Mouse (Mus musculus) layer of hippocampus, adult 11-12 months (tissue): Measurements from ENCODE around the gene Hck.

Experiments used
- DNase-seq: peaks from one replicate; pipeline ENCODE4 v3.0.0; 2022; ENCODE audit warnings: low spot score

Gene Hck

GRCm38 (mm10) chr2:153151926-153152665 is 43.8 kb downstream of the Hck start:
- DNase-seq = no peak

GRCm38 (mm10) chr2:153153033-153153450 is 44.8 kb downstream of the Hck start:
- DNase-seq = no peak

DNA sequence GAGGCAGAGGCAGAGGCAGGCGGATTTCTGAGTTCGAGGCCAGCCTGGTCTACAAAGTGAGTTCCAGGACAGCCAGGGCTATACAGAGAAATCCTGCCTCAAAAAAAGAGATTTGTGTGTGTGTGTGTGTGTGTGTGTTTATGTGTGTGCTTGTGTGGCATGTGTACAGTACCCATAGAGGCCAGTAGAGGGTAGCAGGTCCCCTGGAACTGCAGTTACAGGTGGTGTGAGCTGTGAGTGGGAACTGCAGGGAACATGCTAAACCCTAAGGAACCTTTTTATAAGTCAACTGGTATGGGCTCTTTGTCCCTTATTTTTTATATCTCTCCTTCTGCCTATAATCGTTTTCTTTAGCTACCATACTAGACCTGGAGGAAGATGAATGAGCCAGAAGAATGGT is 49.0 kb downstream of the Hck start:
- no peak for DNase-seq

DNA sequence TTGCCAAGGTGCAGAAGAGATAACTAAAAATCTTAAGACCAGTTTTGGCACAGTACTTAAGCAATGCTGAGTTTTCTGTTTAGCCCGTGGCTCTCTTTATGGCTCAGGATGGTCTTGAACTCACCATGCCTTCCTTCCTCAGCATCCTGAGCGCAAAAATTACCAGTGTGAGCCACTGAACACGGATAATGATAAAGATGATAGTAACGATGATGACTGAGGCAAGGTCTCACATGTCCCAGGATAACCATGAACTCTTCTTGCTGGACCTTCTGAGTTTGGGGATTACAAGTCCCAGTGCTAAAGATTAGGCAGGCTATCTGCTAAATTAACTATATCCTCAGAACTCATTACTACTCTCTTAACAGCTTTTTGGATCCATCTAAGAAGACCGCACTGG is 51.9 kb downstream of the Hck start:
- DNase-seq = no peak

DNA sequence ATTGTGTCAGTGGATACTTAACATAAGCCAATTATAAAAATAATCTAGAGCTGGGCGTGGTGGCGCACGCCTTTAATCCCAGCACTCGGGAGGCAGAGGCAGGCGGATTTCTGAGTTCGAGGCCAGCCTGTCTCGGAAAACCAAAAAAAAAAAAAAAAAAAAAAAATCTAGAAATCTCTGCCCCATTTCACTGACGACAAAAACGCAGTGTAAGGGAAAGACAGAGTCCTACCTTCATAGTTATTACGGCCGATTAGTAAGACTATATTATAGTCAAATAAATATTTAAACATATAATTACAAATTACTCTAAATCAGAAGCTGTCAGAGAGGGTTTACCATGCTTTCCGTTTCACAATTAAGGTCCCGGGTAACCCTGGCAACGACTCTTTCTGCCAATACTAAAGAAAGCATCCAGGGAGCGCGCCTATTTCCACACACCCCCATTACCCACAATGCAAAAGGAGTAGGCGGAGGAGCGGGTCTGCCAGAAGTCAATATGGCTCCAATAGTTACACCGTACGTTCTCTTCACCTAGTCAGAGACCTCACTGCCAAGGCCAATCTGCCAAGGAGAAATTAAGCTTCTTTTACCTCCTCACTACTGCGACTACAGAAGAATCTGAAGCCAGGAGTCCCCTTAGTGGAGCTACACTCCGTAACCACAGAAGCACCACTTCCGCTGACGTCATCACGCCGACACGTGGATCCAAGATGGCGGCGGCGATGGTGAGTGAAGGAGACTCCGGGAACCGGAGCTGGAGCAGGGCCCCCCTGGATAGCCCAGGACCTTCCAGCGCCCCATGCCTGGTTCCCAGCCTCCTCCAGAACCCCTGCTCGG is 52.8 kb downstream of the Hck start, which contains the start of gene Tm9sf4:
TSS of gene Tm9sf4 (plus strand) at position 460 of the 840 bp plus-strand sequence.
- peak; percentile 95 for DNase-seq

GRCm38 (mm10) chr2:153161684-153162080 is 53.4 kb downstream of the Hck start:
- no peak for DNase-seq

DNA sequence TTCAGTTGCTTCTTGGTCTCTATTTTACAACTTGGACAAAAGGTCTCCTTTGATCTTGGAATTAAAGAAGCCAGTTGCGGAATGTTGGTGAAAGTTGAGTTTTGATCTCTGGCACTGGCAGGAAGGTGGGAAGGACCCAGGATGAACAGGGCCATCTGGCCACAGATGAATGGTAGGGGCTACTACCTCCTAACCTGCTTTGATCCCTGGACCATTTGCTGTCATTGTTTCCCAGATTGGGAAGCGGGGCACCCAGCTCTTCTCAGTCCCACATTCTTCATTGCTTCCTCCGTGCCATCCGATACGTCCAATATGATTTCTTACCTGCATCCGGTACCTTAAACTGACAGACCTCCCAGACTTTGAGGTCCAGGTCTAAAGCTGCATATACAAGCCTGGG is 58.9 kb downstream of the Hck start:
- no peak for DNase-seq

GRCm38 (mm10) chr2:153168134-153168820 is 60.0 kb downstream of the Hck start:
- peak; percentile 12 for DNase-seq

DNA sequence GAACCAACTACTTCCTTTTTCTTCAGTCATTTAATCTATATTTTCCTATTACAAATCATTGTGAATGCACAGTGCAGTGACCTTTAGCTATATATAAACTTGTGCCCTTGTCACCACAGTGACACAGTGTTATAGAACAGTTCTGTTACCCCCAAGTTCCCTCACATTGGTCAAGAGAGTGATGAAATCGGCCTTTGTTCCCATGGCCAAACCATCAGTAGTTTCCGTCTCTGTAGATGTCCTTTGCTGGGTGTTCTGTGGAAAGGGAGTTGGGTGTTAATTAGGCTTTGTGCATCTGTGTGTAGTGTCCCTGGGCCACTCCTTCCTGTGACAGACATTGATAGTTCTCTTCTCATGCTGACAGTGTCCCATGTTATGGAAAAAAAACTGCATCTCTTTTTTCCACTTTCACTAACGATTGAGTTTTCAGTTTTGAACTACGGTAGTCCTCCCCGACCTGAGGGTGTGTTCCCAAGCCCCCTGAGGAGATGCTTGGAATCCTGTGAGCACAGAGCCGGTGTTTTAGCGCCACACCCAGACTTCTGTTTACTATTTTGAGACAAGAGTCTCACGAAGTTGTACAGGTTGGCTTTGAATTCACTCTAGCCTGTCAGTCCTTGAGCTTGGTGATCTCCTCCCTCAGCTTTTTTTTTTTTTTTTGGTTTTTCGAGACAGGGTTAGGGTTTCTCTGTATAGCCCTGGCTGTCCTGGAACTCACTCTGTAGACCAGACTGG is 62.4 kb downstream of the Hck start:
- DNase-seq = no peak

GRCm38 (mm10) chr2:153171966-153172365 is 63.7 kb downstream of the Hck start:
- DNase-seq = no peak

DNA sequence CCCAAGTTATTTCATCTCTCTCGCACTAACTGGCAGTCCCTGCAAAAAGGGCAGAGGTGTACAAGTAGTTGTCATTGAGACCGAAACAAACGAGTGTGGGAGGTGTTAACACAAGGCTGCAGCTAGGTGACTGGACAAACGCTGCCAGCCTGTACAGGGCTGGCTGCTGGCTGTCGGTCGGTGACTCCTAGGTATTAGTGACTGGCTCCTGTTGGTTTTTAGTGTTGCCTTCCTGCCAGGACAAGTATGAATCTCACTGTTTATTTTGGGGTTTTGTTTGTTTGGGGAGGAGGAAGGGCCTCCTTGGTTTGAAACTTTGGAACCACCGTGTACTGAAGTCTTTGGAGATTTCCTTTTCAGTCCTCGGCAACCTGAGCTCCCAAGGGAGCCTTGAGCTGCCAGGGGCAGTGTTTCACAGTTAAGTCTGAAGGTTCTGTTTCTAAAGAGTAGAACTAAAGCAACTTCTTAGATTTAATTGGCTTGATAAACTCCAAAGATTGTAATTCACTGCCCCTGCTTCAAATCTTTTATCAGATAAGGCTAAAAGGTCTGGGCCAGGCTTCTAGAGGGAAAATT is 67.8 kb downstream of the Hck start:
- no peak for DNase-seq

GRCm38 (mm10) chr2:153177188-153177587 is 68.9 kb downstream of the Hck start:
- DNase-seq = no peak

- no peak for DNase-seq
These were observed 71.0 kb downstream of the Hck start for GRCm38 (mm10) chr2:153179126-153179860.

DNA sequence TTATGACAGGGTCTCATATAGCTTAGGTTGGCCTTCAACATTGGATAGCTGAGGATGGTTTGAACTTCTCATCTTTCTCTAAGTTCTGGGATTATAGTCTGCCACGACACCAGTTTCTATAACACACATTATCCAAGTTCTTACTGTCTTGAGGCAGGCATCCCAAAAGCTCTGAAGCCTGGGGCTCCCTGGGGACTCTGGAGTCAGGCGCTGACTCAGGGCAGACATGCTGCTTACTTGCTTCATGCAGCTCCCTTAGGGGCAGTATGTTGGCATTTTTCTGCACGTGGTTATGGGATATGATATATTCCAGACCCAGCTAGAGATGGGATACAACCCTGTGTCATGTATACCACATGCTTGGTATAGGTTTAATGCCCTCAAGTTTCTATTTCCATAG is 71.7 kb downstream of the Hck start:
- no peak for DNase-seq

DNA sequence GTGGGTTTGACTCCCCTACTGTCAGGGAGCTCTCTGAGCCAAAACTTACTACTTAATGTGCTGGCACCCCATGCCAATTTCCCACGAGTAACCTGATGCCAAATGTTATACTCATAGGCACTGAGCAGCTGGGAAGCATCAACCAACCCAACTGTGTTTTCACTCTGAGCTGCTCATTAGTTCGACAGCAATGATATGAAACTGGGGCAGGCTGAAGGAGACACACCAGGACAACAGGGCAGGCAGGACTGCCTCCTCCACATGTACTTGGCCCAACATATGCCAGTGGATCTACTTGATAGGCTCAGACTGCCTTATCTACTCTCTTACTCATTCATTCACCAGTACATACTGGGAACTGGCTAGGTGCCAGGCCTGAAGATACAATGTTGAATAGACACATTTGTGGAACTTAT is 77.9 kb downstream of the Hck start:
- peak; percentile 77 for DNase-seq

- DNase-seq = no peak
These were observed 79.6 kb downstream of the Hck start for GRCm38 (mm10) chr2:153187848-153188247.

DNA sequence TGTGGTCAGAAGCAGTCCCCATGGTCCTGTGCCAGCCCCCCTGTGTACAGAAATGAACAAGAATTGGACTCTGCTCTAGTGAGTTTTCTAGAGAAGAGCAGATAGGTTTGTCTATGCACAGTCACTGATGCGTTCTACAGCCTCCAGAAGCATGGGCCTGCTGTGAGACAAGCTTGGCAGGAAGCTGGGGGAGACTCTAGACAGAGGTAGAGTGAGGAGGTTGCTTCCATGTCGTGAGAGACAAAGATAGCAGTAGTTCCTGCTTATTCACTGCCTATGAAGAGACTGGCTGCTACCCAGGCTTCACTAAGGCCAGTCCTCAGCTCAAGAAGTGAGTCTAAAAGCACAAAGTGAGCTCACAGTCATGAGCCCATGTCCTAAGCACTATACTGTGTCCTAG is 83.0 kb downstream of the Hck start:
- no peak for DNase-seq

DNA sequence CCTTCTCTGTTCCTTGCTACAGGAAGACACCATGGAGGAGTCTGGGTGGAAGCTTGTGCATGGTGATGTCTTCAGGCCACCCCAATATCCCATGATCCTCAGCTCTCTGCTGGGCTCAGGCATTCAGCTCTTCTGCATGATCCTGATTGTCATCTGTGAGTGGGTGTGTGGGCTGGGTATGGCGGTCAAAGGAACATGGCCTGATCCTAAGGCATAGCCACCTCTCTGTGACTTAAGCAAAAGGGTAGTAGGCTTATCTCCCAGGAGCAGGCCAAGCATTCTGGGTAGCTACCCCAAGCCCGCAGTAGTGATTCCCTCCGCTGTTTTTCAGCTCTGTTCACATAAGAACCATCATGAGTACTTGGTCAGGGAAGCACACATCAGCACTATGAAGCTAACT is 86.0 kb downstream of the Hck start:
- DNase-seq = no peak

DNA sequence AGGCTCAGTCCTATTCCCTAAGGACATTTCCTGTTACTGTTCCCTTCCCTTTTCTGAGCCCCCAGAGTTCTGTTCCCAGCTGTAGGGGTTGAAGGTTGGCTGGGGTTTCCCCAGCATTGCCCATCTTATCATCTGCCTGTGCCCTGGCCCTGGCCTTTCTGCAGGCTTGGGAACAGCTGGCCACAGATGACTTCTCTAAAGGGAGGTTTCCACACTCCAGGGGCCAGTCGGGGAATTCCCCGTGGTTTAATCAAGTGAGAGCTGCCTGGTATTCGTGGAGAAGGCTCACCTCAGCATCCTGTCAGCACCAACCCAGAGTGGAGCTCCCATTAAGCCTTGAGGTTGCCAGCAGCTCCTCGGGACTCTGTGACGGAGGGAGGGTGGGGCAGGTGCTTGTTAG is 90.2 kb downstream of the Hck start:
- DNase-seq = no peak

GRCm38 (mm10) chr2:153199114-153199513 is 90.8 kb downstream of the Hck start:
- DNase-seq = no peak
